Mouse (Mus musculus) erythroblast, embryonic 14.5 days (primary cell): ENCODE measurements around the gene Gpr174. TPM values are rescaled to one million over a fixed set of nuclear protein-coding genes. Genes with fewer than 3 reads are reported as not detected.

Experiments
- H3K27me3 ChIP-seq: 2 replicates; pipeline ENCODE4 v1.6.1; 2012; ENCODE audit warnings: inconsistent platforms; ENCODE audit not compliant: control insufficient read depth
- H3K36me3 ChIP-seq: 2 replicates; pipeline ENCODE4 v1.6.1; 2012; ENCODE audit warnings: mild to moderate bottlenecking, inconsistent platforms; ENCODE audit not compliant: control insufficient read depth
- H3K4me1 ChIP-seq: 2 replicates; pipeline ENCODE4 v1.6.1; 2012; ENCODE audit warnings: inconsistent platforms; ENCODE audit not compliant: control insufficient read depth
- H3K4me3 ChIP-seq: replicated peaks from 2 replicates; pipeline ENCODE3; 2012; ENCODE audit warnings: moderate library complexity, mild to moderate bottlenecking, inconsistent platforms
- H3K9me3 ChIP-seq: 2 replicates; pipeline ENCODE4 v1.6.1; 2012; ENCODE audit warnings: low read length, inconsistent platforms, mixed read lengths; ENCODE audit not compliant: control insufficient read depth
- GATA1 ChIP-seq: IDR thresholded peaks from 2 replicates; pipeline ENCODE4 v1.6.1; 2012; ENCODE audit warnings: low read length, inconsistent platforms, mixed read lengths
- TAL1 ChIP-seq: IDR thresholded peaks from 3 replicates; pipeline ENCODE4 v1.6.1; 2012; ENCODE audit warnings: low read length, inconsistent platforms, mixed read lengths
- polyA plus RNA-seq: library from polyadenylated mRNA; stranded (reverse); fragments of >175 nt; gene quantifications from 2 replicates; pipeline ENCODE4 v1.2.3, GENCODE M21; 2012

Gpr174 gene
- not detected in 2 replicates for polyA plus RNA-seq

DNA sequence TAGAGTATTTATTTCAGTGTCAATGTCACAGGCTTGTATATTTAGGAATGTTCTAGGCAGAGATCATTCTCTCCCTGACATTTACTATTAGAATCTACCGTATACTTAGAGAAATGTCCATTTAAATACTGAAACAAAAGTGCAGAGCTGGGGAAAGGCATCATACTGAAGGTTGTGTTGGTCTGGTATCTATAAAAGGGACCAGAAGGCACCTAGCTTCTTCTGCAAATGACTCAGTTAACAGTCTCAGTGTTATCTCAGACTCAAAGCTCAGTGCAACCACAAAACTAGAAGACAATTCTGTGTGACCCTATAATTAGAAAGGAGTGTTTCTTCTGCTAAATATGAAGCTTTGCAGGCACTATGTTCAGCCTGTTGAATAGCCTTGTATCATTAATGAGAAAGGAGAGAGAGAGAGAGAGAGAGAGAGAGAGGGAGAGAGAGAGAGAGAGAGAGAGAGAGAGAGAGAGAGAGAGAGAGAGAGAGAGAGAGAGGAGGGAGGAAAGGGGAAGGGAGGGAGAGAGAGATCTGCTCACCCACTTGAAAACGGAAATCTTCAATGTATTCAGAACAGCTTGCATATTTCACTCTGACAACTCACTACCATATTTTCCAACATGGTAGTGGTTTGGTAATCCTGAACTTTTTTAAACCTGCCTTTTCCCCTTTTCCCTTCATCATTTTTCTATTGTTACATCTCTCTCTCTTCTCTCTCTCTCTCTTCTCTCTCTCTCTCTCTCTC lies at the start of gene Gpr174:
Gpr174 (plus strand) TSS at position 393 of the 742 bp plus-strand sequence.
- H3K4me1 ChIP-seq: no peaks in the 10 kb centered on the region
- H3K4me3 ChIP-seq: no peak within 1 kb of the TSS
- no peaks in the 10 kb centered on the region for H3K27me3 ChIP-seq
- H3K36me3 ChIP-seq: no peaks in the 10 kb centered on the region
- TF ChIP-seq TAL1: no peak
- no peak for TF ChIP-seq GATA1
- H3K9me3 ChIP-seq: no peaks in the 10 kb centered on the region

DNA sequence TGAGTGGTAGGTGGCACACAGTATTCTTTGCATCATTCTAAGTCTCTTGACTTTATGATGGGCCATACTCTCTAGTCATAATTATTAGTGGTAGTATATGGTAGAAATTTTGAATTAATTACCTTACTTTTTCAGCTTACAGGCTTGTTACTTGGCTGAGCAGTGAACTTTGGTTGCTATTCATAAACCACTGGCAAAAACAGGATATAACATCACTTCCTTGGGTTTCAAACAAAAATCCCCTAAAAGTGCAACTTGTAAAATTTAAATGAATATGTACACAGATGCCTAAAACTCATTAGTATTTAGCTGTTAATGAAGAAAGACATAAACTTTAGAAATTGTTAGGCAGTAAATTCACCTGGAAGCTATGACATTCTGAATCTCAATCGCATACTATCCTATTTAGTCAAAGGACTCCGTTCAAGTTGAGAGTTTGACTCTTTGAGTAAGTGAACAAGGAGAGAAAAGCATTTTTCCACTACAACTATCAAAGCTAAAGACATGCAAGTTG lies 38.0 kb upstream of the Gpr174 start:
- TF ChIP-seq GATA1 (no peak), TAL1 (no peak)
- no peaks in the 10 kb centered on the region for H3K27me3 ChIP-seq
- H3K9me3 ChIP-seq: no peaks in the 10 kb centered on the region
- H3K4me1 ChIP-seq: no peaks in the 10 kb centered on the region
- H3K36me3 ChIP-seq: no peaks in the 10 kb centered on the region
- no peak overlapping the region for H3K4me3 ChIP-seq

DNA sequence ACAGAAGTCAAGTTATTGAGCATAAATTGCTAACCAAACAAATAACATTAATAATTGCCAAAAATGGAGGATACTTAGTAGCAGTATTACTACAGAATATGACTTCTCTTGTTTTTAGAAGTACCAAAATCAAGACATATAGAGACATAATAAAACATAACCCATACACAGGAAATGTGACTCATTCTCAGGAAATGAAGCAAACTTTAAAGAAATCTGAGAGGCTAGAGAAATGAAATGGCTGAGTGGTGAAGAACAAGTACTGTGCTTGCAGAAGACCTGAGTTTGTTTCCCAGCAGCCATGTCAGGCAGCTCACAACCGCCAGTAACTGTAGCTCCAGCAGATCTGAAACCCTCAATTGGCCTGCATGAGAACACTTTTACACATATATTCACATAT lies 30.8 kb upstream of the Gpr174 start:
- Histone ChIP-seq H3K9me3 (no peaks in the 10 kb centered on the region), H3K4me1 (no peaks in the 10 kb centered on the region), H3K27me3 (no peaks in the 10 kb centered on the region), H3K4me3 (no peak overlapping the region), H3K36me3 (no peaks in the 10 kb centered on the region)
- TF ChIP-seq GATA1: no peak
- TF ChIP-seq TAL1: no peak

DNA sequence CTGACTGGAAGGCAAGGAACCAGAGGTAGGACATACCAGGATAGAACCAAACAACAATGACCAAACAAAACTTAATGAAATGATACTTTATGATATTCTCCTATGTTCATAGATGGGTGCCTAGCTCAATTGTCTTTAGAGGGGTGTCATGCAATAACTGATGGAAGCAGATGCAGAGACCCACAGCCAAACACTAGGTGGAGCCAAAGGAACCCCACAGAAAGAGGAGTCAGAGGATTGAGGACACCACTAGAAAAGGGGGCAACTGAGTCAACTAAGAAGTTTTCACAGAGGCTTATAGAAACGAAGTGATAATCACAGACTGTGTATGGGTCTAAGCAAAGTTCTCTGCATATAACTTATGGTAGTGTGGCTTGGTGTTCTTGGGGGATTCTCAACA lies 24.5 kb upstream of the Gpr174 start:
- no peak for TF ChIP-seq TAL1
- no peak for TF ChIP-seq GATA1

DNA sequence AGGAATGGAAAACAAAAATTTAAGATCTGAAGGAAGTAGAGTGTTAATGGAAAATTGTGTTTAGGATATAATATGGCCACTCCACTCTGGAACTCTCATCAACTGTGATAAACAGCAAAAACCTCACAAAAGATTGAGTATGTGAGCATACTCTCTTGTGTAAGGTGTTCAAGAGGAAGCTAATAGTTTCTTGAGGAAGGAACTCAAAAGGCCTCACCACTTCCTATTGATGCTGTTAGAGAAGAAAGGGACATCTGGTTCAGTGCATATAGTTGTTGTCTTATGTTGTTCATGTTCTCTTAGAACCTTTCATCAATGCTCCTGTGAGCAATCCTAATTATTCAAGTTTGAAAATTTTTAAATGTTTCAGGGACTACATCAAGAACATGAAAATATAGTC lies 21.0 kb upstream of the Gpr174 start:
- Histone ChIP-seq H3K4me1 (no peaks in the 10 kb centered on the region), H3K27me3 (no peaks in the 10 kb centered on the region), H3K4me3 (no peak overlapping the region), H3K9me3 (no peaks in the 10 kb centered on the region), H3K36me3 (no peaks in the 10 kb centered on the region)
- TF ChIP-seq GATA1 (no peak), TAL1 (no peak)

More for the DNA sequence above, 24.5 kb upstream of the Gpr174 start:
- no peaks in the 10 kb centered on the region for H3K27me3 ChIP-seq
- H3K9me3 ChIP-seq: no peaks in the 10 kb centered on the region
- no peaks in the 10 kb centered on the region for H3K4me1 ChIP-seq
- no peak overlapping the region for H3K4me3 ChIP-seq
- no peaks in the 10 kb centered on the region for H3K36me3 ChIP-seq

DNA sequence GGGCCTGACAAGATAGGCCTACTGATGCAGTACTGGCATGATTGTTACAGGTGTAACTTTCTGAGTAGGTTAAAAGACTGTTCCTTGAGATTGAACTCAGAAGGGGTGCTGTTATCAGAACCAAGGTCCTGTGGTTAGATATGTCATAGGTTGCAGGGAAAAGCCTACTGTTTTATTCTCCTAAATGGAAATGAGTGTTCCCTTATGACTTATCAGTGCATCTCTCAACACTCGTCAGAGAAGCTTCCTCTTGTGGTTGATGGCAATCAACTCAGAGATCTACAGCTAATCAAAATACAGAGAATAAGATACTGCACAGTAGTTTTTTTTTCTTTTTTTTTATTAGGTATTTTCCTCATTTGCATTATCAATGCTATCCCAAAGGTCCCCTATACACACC lies 19.2 kb upstream of the Gpr174 start:
- H3K4me3 ChIP-seq: no peak overlapping the region
- no peak for TF ChIP-seq TAL1
- no peak for TF ChIP-seq GATA1
- no peaks in the 10 kb centered on the region for H3K36me3 ChIP-seq
- H3K27me3 ChIP-seq: no peaks in the 10 kb centered on the region
- no peaks in the 10 kb centered on the region; the same call in 1 of the 2 replicates for H3K9me3 ChIP-seq
- H3K4me1 ChIP-seq: no peaks in the 10 kb centered on the region

DNA sequence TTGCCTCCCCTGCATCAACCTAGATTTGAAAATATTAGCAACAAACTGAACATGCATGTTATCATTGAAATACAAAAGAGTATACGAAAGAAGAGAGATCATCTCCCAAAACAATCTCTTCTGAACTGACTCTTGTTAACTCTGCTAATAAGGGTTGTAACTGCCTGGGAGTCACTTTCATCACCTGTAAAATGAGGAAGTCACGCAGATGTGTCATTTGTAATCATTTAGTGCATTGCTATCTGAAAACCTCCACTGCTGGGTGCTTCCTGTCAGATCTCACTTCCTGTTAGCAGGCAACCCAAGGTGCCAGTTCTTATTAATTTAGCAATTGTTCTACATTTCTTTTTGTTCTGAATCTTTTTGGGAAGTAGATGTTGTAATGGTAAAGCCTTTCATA lies 5.3 kb upstream of the Gpr174 start:
- H3K27me3 ChIP-seq: no peaks in the 10 kb centered on the region
- TF ChIP-seq TAL1 (no peak), GATA1 (no peak)
- H3K4me3 ChIP-seq: no peak overlapping the region
- H3K36me3 ChIP-seq: no peaks in the 10 kb centered on the region
- no peaks in the 10 kb centered on the region for H3K9me3 ChIP-seq
- no peaks in the 10 kb centered on the region for H3K4me1 ChIP-seq

DNA sequence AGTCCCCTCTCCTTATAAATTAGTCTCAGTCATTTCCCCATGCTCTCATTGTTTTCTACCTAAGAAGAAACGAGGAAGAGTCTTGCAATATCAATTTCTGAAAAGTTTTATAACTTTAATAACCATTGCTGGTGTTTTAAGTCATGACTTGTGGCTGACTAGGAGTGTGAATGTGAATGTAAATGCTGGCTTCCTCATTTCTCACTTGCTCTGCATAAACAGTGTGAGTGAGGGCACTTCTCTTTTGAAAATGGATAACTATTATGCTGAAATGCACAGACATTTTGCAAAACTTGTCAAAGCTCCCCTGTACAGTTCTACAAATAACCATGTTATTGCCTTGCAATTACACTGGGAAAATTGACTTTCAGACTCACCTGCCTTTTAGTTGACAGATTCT lies 8.9 kb downstream of the Gpr174 start:
- Histone ChIP-seq H3K4me3 (no peak overlapping the region), H3K9me3 (no peaks in the 10 kb centered on the region), H3K4me1 (no peaks in the 10 kb centered on the region), H3K27me3 (no peaks in the 10 kb centered on the region), H3K36me3 (no peaks in the 10 kb centered on the region)
- TF ChIP-seq GATA1: no peak

DNA sequence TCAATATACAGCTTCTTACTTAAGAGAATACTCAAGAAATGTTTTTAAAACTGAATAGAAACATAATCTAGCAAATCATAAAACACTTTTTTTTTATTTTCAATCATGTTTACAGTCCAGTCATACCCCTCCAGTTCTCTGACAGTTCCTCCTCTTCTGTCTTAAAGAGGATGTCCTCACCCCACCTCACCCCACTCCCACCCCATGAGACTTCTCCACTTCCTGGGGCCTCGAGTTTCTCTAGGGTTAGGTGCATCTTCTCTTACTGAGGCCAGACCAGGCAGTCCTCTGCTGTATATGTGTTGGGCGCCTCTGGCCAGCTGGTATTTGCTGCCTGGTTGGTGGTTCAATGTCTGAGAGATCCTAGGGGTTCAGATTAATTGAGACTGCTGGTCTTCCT lies 21.9 kb downstream of the Gpr174 start:
- H3K36me3 ChIP-seq: no peaks in the 10 kb centered on the region
- H3K9me3 ChIP-seq: no peaks in the 10 kb centered on the region
- H3K27me3 ChIP-seq: no peaks in the 10 kb centered on the region
- no peak for TF ChIP-seq TAL1
- no peak for TF ChIP-seq GATA1
- no peak overlapping the region for H3K4me3 ChIP-seq
- no peaks in the 10 kb centered on the region for H3K4me1 ChIP-seq
